Mouse (Mus musculus): Measurements from ENCODE around the gene A930009A15Rik. TPM values are rescaled to one million over a fixed set of nuclear protein-coding genes. Genes with fewer than 3 reads are reported as not detected.

Gene A930009A15Rik
- polyA plus RNA-seq, 1 experiment from 2014 or later: not detected

DNA sequence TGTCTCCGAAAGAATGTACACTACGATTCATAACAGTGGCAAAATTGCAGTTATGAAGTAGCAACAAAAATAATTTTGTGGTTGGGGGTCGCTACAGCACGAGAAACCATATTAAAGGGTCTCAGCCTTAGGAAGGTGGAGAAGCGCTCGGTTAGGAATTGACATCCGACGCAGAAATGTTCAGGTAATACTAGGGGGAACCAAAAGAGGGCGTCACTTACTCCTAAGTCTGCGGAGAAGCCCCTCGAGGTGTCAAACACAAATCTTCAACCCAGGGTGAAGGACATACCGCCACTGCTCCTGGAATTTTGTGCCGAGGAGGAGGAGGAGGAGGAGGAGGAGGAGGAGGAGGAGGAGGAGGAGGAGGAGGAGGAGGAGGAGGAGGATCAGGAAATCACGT lies 14.9 kb downstream of the A930009A15Rik start:
- no peak overlapping the region for H3K4me3 ChIP-seq
- H3K36me3 ChIP-seq: no peaks in the 10 kb centered on the region
- no peak overlapping the region for H3K9ac ChIP-seq
- no peaks in the 10 kb centered on the region for H3K9me3 ChIP-seq (replicated peaks)
- 36% methylated on average over 12 of the region's 14 CpGs for WGBS
- H3K27ac ChIP-seq: no peak overlapping the region
- no peak for ATAC-seq (replicated peaks; ENCODE audit: insufficient number of reproducible peaks, insufficient read depth, low FRiP score, low read depth)
- H3K4me1 ChIP-seq (replicated peaks): peaks cover 28% of the 10 kb centered on the region
- peaks cover 59% of the 10 kb centered on the region for H3K27me3 ChIP-seq
- H3K4me2 ChIP-seq: peak overlapping the region; percentile 94; the same call in 1 of the 2 replicates

DNA sequence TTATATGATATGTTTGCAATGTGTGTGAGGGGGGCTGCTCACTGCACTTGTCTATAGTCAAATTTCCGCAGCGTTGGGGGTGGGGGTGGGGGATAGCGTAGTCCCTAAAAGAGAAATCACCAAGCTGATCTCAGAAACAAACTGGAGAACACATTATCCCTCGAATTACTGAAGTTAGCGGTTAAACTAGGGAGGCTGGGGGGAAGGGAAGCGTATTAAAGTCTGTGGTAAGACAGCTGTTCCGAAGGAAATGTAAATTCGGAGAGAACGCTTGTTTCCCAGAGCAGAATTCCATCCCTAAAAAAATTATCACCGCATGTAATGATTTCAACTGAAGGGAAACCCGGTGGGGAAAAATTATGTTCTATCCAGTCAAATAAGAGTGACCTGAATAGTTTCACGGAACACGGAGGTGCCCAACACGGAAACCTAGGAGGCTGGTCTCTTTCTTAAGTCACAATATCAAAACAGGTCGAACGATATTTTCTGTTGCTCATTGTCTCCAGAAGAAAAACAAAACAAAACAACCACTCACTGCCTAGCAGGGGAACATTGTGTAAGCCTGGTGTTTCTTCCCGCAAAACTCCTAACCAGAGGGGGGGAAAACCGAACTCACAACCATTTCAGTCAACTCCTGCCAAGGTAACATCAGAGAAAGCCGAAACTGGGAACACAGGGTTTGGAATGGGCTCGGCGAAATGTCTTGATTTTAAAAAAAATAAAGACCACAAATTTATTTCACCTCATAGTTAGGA lies 15.9 kb downstream of the A930009A15Rik start:
- H3K9me3 ChIP-seq (replicated peaks): no peaks in the 10 kb centered on the region
- no peak for ATAC-seq (replicated peaks; ENCODE audit: insufficient number of reproducible peaks, insufficient read depth, low FRiP score, low read depth)

GRCm38 (mm10) chr10:115586246-115587231 lies 16.8 kb downstream of the A930009A15Rik start:
- Histone ChIP-seq H3K4me1 (replicated peaks) (peaks cover 28% of the 10 kb centered on the region), H3K9me3 (replicated peaks) (no peaks in the 10 kb centered on the region), H3K4me3 (peak overlapping the region; percentile 54), H3K27me3 (peaks cover 59% of the 10 kb centered on the region), H3K27ac (no peak overlapping the region), H3K9ac (no peak overlapping the region; the same call in 1 of the 2 replicates), H3K4me2 (peak overlapping the region; percentile 94), H3K36me3 (no peaks in the 10 kb centered on the region)
- peak; percentile 59 for ATAC-seq (replicated peaks; ENCODE audit: insufficient number of reproducible peaks, insufficient read depth, low FRiP score, low read depth)
- WGBS: 1% methylated on average over 41 of the region's 41 CpGs

More for the DNA sequence above, 15.9 kb downstream of the A930009A15Rik start:
- H3K4me1 ChIP-seq (replicated peaks): peaks cover 28% of the 10 kb centered on the region
- H3K9ac ChIP-seq: no peak overlapping the region
- H3K4me3 ChIP-seq: peak overlapping the region; percentile 54
- H3K27me3 ChIP-seq: peaks cover 59% of the 10 kb centered on the region
- no peaks in the 10 kb centered on the region for H3K36me3 ChIP-seq
- no peak overlapping the region for H3K27ac ChIP-seq
- WGBS: 2% methylated on average over 21 of the region's 21 CpGs
- peak overlapping the region; percentile 94 for H3K4me2 ChIP-seq

DNA sequence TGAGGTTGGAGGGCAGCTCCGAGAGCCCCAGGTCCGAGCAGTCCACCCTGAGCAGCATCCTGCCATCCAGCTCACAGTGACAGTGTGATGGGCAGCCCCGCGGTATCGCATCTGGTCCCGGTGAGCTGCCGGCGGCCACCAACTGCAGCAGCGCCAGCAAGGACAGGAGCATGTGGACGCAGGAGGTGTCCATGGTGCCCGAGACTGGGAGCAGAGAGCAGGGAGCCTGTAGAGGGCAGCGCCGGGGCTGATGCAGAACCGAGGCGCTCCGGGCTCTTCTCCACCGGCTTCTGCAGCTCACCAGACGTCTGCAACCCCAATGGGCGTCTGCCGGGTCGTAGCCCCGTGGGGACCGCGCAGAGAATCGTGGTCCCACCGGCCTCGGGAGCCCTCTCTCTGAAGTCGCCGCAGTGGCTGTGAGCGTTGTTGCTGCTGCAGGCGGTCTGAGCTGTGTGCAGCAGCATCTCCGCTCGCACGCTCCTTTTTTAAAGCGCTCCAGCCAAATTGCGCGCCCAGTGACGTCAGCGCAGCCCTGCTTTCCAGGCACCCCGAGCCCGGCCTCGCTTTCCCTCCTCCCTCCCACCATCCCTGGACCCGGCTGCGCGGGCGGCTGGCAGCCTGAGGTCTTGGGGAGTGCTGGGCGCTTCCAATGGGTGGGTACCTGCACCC lies 17.6 kb downstream of the A930009A15Rik start, which contains the start of gene Lgr5:
Lgr5 (minus strand) TSS at position 480 of the 669 bp plus-strand sequence.
- Histone ChIP-seq H3K27ac (no peak within 1 kb of the TSS), H3K9me3 (replicated peaks) (no peaks in the 10 kb centered on the region), H3K27me3 (peaks cover 59% of the 10 kb centered on the region), H3K4me2 (peak within 1 kb of the TSS; percentile 94), H3K4me3 (peak within 1 kb of the TSS; percentile 54), H3K36me3 (no peaks in the 10 kb centered on the region), H3K9ac (no peak within 1 kb of the TSS), H3K4me1 (replicated peaks) (peaks cover 28% of the 10 kb centered on the region)
- WGBS: under 1% methylated on average over 47 of the region's 47 CpGs
- peak; percentile 80 for ATAC-seq (replicated peaks; ENCODE audit: insufficient number of reproducible peaks, insufficient read depth, low FRiP score, low read depth)

DNA sequence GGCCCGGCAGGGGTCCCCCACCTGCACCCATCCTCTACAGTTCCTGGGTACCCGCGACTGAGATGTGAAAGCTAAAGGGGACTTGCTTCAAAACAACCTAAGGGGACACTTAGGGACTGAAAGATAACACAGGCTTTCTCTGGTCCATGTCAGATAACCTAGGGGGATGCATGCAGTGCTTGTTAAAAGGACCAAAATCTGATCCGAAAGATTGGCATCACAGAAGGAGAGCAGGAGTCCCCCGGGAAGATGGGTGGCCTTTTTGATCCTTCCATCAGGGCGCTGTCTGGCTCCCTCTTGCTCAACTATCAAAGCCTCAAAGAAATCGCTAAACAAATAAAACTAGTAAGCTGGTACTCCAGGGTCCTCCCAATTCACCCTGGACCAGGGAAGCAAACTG lies 18.2 kb downstream of the A930009A15Rik start:
- WGBS: 1% methylated on average over 7 of the region's 7 CpGs
- peaks cover 28% of the 10 kb centered on the region for H3K4me1 ChIP-seq (replicated peaks)
- no peaks in the 10 kb centered on the region for H3K36me3 ChIP-seq
- no peak for ATAC-seq (replicated peaks; ENCODE audit: insufficient number of reproducible peaks, insufficient read depth, low FRiP score, low read depth)
- H3K9ac ChIP-seq: no peak overlapping the region
- no peaks in the 10 kb centered on the region for H3K9me3 ChIP-seq (replicated peaks)
- peak overlapping the region; percentile 94 for H3K4me2 ChIP-seq
- H3K27me3 ChIP-seq: peaks cover 59% of the 10 kb centered on the region
- no peak overlapping the region for H3K27ac ChIP-seq
- H3K4me3 ChIP-seq: peak overlapping the region; percentile 54

DNA sequence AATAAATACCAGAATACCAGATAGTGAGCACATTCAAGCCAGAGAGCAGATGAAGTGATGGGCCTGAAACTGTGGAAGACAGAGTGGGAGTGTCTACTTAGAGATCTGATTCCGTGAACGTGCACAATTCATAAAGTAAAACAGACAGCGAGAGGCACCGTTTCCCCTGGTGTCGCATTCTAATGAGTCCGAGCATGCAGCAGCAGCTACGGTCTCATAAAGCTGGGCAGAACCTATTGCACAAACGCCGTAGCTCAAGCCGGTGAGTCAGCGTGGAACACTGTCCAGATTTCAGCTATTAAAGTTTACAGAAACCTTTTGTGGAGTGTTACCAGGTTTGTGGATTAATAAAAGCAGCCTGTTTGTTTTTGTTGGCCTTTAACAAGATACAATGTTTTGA lies 23.4 kb downstream of the A930009A15Rik start:
- Histone ChIP-seq H3K27me3 (peaks cover 14% of the 10 kb centered on the region), H3K36me3 (no peaks in the 10 kb centered on the region), H3K4me2 (no peak overlapping the region), H3K27ac (no peak overlapping the region), H3K9ac (no peak overlapping the region), H3K9me3 (replicated peaks) (no peaks in the 10 kb centered on the region), H3K4me1 (replicated peaks) (no peaks in the 10 kb centered on the region), H3K4me3 (no peak overlapping the region)
- 59% methylated on average over 11 of the region's 11 CpGs for WGBS
- no peak for ATAC-seq (replicated peaks; ENCODE audit: insufficient number of reproducible peaks, insufficient read depth, low FRiP score, low read depth)

DNA sequence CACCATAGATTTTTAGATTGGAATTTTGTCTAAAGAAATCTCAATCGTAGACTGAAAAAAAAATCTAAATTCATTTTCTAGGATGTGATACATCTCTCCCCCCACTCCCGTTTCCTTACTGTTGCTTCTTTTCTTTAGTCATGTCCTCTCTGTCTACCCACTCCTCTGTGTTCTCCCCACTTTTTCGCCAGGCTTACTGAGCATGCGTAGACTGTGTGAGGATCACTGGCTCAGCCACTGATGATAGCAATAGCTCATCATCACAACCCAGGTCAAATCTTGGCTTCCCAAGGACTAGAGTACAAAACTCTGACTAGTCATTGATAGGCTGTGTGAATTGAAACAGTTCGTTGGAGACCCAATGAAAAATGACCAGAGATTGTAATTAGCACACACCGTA lies 23.9 kb downstream of the A930009A15Rik start:
- no peak overlapping the region for H3K4me2 ChIP-seq
- H3K4me3 ChIP-seq: no peak overlapping the region
- no peaks in the 10 kb centered on the region for H3K4me1 ChIP-seq (replicated peaks)
- H3K27me3 ChIP-seq: peaks cover 10% of the 10 kb centered on the region
- H3K36me3 ChIP-seq: no peaks in the 10 kb centered on the region
- H3K27ac ChIP-seq: no peak overlapping the region
- H3K9me3 ChIP-seq (replicated peaks): no peaks in the 10 kb centered on the region
- ATAC-seq (replicated peaks; ENCODE audit: insufficient number of reproducible peaks, insufficient read depth, low FRiP score, low read depth): no peak
- no peak overlapping the region for H3K9ac ChIP-seq
- WGBS: 72% methylated on average over 6 of the region's 6 CpGs

DNA sequence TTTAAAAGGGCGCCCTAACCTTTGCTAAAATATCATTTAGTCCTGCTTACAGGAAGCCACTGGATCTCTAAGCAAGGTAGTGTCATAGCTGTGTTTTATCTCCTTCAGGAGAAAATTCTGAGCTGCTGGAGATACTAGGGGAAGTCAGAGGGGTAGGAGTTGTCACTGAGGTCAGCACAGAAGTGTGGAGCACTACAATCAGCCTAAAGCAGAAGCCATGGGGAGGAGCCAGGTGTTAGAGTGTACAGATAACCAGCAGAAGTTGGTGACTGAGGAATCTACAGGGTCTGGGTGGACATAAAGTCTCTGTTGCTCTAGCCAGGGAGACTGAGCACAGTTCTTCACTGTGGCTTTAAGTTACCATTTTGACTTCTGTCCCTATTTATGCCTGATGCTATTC lies 26.0 kb downstream of the A930009A15Rik start:
- Histone ChIP-seq H3K4me3 (no peak overlapping the region), H3K9me3 (replicated peaks) (no peaks in the 10 kb centered on the region), H3K27ac (no peak overlapping the region), H3K27me3 (no peaks in the 10 kb centered on the region), H3K9ac (no peak overlapping the region), H3K4me1 (replicated peaks) (no peaks in the 10 kb centered on the region), H3K4me2 (no peak overlapping the region), H3K36me3 (no peaks in the 10 kb centered on the region)
- 92% methylated on average over 1 of the region's 1 CpGs for WGBS
- no peak for ATAC-seq (replicated peaks; ENCODE audit: insufficient number of reproducible peaks, insufficient read depth, low FRiP score, low read depth)

- Histone ChIP-seq H3K9ac (no peak overlapping the region), H3K9me3 (replicated peaks) (no peaks in the 10 kb centered on the region), H3K4me3 (peak overlapping the region; percentile 10), H3K27me3 (no peaks in the 10 kb centered on the region), H3K36me3 (no peaks in the 10 kb centered on the region), H3K4me1 (replicated peaks) (no peaks in the 10 kb centered on the region), H3K27ac (no peak overlapping the region), H3K4me2 (peak overlapping the region; percentile 52)
- WGBS: 10% methylated on average over 14 of the region's 15 CpGs
- ATAC-seq (replicated peaks; ENCODE audit: insufficient number of reproducible peaks, insufficient read depth, low FRiP score, low read depth): no peak
Observed at GRCm38 (mm10) chr10:115617456-115618287, 47.9 kb downstream of the A930009A15Rik start.

- Histone ChIP-seq H3K36me3 (no peaks in the 10 kb centered on the region), H3K4me3 (peak overlapping the region; percentile 10), H3K4me1 (replicated peaks) (no peaks in the 10 kb centered on the region), H3K9me3 (replicated peaks) (no peaks in the 10 kb centered on the region), H3K4me2 (peak overlapping the region; percentile 52), H3K27me3 (no peaks in the 10 kb centered on the region), H3K27ac (no peak overlapping the region), H3K9ac (no peak overlapping the region)
- 18% methylated on average over 15 of the region's 15 CpGs for WGBS
- 0 out of 2 replicates have a peak, but pooled peaks have one; percentile 39 for ATAC-seq (replicated peaks; ENCODE audit: insufficient number of reproducible peaks, insufficient read depth, low FRiP score, low read depth)
Observed at GRCm38 (mm10) chr10:115618288-115618856, 48.6 kb downstream of the A930009A15Rik start.

Data from heart, embryonic 15.5 days (tissue).